Mouse (Mus musculus): ENCODE data around the gene Gm14137. TPM values are rescaled to one million over a fixed set of nuclear protein-coding genes. Genes with fewer than 3 reads are reported as not detected.

Gm14137 gene
- polyA plus RNA-seq, 1 experiment from 2014 or later, result 0.66 TPM

GRCm38 (mm10) chr2:119167866-119168256, 6.4 kb upstream of the Gm14137 start:
- peak overlapping the region; percentile 51 for H3K9ac ChIP-seq
- no peak for DNase-seq (ENCODE audit: low spot score)
- peak overlapping the region; percentile 100 for H3K4me2 ChIP-seq (replicated peaks)
- peak; percentile 33; the same call in 1 of the 2 replicates for ATAC-seq (ENCODE audit: low FRiP score)
- 3% methylated on average over 21 of the region's 26 CpGs for WGBS
- H3K27ac ChIP-seq, result no peak overlapping the region
- H3K4me1 ChIP-seq (replicated peaks; ENCODE audit: control insufficient read depth, insufficient read depth, low read length), result peaks cover 21% of the 10 kb centered on the region
- H3K36me3 ChIP-seq (replicated peaks; ENCODE audit: control insufficient read depth, insufficient read depth), result no peaks in the 10 kb centered on the region
- H3K27me3 ChIP-seq (ENCODE audit: control insufficient read depth, insufficient read depth, low read length), result peaks cover 35% of the 10 kb centered on the region
- H3K9me3 ChIP-seq (ENCODE audit: control insufficient read depth, low read length), result no peaks in the 10 kb centered on the region
- peak overlapping the region; percentile 50 for H3K4me3 ChIP-seq (replicated peaks; ENCODE audit: low read length)

- no peak overlapping the region for H3K27ac ChIP-seq
- no peaks in the 10 kb centered on the region for H3K9me3 ChIP-seq (ENCODE audit: control insufficient read depth, low read length)
- no peak overlapping the region for H3K9ac ChIP-seq
- ATAC-seq (ENCODE audit: low FRiP score) (no peak), DNase-seq (ENCODE audit: low spot score) (no peak)
- no peaks in the 10 kb centered on the region for H3K36me3 ChIP-seq (replicated peaks; ENCODE audit: control insufficient read depth, insufficient read depth)
- 96% methylated on average over 2 of the region's 2 CpGs for WGBS
- H3K4me3 ChIP-seq (replicated peaks; ENCODE audit: low read length), result no peak overlapping the region
- H3K27me3 ChIP-seq (ENCODE audit: control insufficient read depth, insufficient read depth, low read length), result peaks cover 28% of the 10 kb centered on the region
- H3K4me1 ChIP-seq (replicated peaks; ENCODE audit: control insufficient read depth, insufficient read depth, low read length), result peaks cover 28% of the 10 kb centered on the region
- no peak overlapping the region for H3K4me2 ChIP-seq (replicated peaks)
Measured at GRCm38 (mm10) chr2:119170282-119170681, 4.0 kb upstream of the Gm14137 start.

DNA sequence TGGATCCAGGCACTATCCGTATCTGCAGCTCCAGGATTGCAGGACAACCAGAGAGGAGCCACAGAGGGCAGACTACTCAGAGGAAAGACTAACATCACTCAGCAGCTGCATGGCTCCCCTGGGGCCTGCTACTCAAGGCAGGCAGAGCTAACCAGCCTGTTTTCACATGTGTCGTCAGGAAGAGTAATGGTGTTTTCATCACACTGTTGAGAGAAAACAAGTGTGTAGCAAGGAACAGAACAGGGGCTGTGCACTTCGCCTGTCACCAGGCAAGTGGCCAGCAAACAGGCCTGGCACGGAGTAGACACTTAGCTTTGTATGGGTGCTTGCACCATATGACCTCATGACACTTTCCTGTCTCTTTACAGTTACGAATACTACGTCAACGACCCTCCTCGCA, 2.7 kb upstream of the Gm14137 start:
- no peak for DNase-seq (ENCODE audit: low spot score)
- H3K4me3 ChIP-seq (replicated peaks; ENCODE audit: low read length), result no peak overlapping the region
- no peak overlapping the region for H3K4me2 ChIP-seq (replicated peaks)
- ATAC-seq (ENCODE audit: low FRiP score), result no peak
- no peaks in the 10 kb centered on the region for H3K9me3 ChIP-seq (ENCODE audit: control insufficient read depth, low read length)
- peaks cover 16% of the 10 kb centered on the region for H3K27me3 ChIP-seq (ENCODE audit: control insufficient read depth, insufficient read depth, low read length)
- peaks cover 2% of the 10 kb centered on the region for H3K36me3 ChIP-seq (replicated peaks; ENCODE audit: control insufficient read depth, insufficient read depth)
- 62% methylated on average over 8 of the region's 8 CpGs for WGBS
- no peak overlapping the region for H3K9ac ChIP-seq
- H3K4me1 ChIP-seq (replicated peaks; ENCODE audit: control insufficient read depth, insufficient read depth, low read length), result peaks cover 27% of the 10 kb centered on the region
- H3K27ac ChIP-seq, result no peak overlapping the region

DNA sequence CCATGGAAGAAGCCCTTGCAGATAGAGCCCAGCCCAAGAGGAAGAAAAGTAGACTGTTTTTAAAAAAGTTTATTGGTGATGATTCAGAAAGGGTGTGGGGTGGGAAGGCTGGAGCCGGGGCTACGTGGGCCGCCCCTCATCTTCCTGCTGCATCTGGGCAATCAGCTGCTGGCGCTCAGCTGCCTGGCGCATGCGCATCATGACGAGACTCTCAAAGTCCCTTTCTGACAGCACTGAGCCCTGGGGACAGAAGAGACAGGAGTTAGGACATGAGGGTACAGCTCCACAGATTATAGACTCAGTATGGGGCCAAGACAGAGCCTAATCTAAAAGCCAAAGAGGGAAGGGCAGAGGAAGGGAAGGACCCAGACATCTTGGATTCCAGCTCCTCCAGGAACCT, 1.9 kb upstream of the Gm14137 start:
- H3K4me1 ChIP-seq (replicated peaks; ENCODE audit: control insufficient read depth, insufficient read depth, low read length), result peaks cover 18% of the 10 kb centered on the region
- H3K36me3 ChIP-seq (replicated peaks; ENCODE audit: control insufficient read depth, insufficient read depth), result peaks cover 11% of the 10 kb centered on the region
- WGBS, result 81% methylated on average over 7 of the region's 7 CpGs
- no peak; the same call in 1 of the 2 replicates for ATAC-seq (ENCODE audit: low FRiP score)
- H3K4me2 ChIP-seq (replicated peaks), result 0 out of 2 replicates have a peak overlapping the region, but pooled peaks have one; percentile 0
- H3K9me3 ChIP-seq (ENCODE audit: control insufficient read depth, low read length), result no peaks in the 10 kb centered on the region
- no peak for DNase-seq (ENCODE audit: low spot score)
- H3K27ac ChIP-seq, result 0 out of 2 replicates have a peak overlapping the region, but pooled peaks have one; percentile 0
- H3K4me3 ChIP-seq (replicated peaks; ENCODE audit: low read length), result no peak overlapping the region
- peaks cover 8% of the 10 kb centered on the region for H3K27me3 ChIP-seq (ENCODE audit: control insufficient read depth, insufficient read depth, low read length)
- H3K9ac ChIP-seq, result 0 out of 2 replicates have a peak overlapping the region, but pooled peaks have one; percentile 26

- H3K9me3 ChIP-seq (ENCODE audit: control insufficient read depth, low read length), result no peaks in the 10 kb centered on the region
- peaks cover 13% of the 10 kb centered on the region for H3K4me1 ChIP-seq (replicated peaks; ENCODE audit: control insufficient read depth, insufficient read depth, low read length)
- ATAC-seq (ENCODE audit: low FRiP score) (peak; percentile 41; the same call in 1 of the 2 replicates), DNase-seq (ENCODE audit: low spot score) (peak; percentile 64)
- 29% methylated on average over 13 of the region's 13 CpGs for WGBS
- 0 out of 2 replicates have a peak overlapping the region, but pooled peaks have one; percentile 0 for H3K4me2 ChIP-seq (replicated peaks)
- peaks cover 2% of the 10 kb centered on the region; the same call in 1 of the 2 replicates for H3K27me3 ChIP-seq (ENCODE audit: control insufficient read depth, insufficient read depth, low read length)
- 0 out of 2 replicates have a peak overlapping the region, but pooled peaks have one; percentile 26 for H3K9ac ChIP-seq
- 0 out of 2 replicates have a peak overlapping the region, but pooled peaks have one; percentile 0 for H3K27ac ChIP-seq
- no peak overlapping the region for H3K4me3 ChIP-seq (replicated peaks; ENCODE audit: low read length)
- H3K36me3 ChIP-seq (replicated peaks; ENCODE audit: control insufficient read depth, insufficient read depth), result peaks cover 16% of the 10 kb centered on the region
Measured at GRCm38 (mm10) chr2:119172862-119173576, 1.3 kb upstream of the Gm14137 start.

DNA sequence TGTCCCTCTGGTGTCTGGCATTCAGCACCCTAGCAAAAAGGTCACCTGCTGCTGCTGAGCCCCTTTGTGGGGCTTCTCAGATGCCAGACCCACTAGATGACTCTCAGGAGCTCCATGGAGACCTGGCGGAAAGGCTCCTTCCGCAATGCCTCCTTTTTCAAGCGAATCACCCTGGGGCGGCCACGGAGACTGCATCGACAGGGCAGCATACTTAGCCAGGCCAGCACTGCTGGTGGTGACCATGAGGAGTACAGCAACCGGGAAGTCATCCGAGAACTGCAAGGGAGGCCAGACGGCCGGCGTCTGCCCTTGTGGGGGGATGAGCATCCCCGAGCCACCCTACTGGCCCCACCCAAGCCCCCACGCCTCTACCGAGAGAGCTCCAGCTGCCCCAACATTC, 557 bp downstream of the Gm14137 start:
- no peak overlapping the region for H3K4me2 ChIP-seq (replicated peaks)
- no peak for DNase-seq (ENCODE audit: low spot score)
- ATAC-seq (ENCODE audit: low FRiP score), result no peak
- H3K9me3 ChIP-seq (ENCODE audit: control insufficient read depth, low read length), result no peaks in the 10 kb centered on the region
- no peak overlapping the region for H3K9ac ChIP-seq
- H3K27ac ChIP-seq, result no peak overlapping the region
- no peak overlapping the region for H3K4me3 ChIP-seq (replicated peaks; ENCODE audit: low read length)
- H3K36me3 ChIP-seq (replicated peaks; ENCODE audit: control insufficient read depth, insufficient read depth), result peaks cover 34% of the 10 kb centered on the region
- WGBS, result 61% methylated on average over 14 of the region's 14 CpGs
- H3K4me1 ChIP-seq (replicated peaks; ENCODE audit: control insufficient read depth, insufficient read depth, low read length), result peaks cover 13% of the 10 kb centered on the region
- H3K27me3 ChIP-seq (ENCODE audit: control insufficient read depth, insufficient read depth, low read length), result no peaks in the 10 kb centered on the region

DNA sequence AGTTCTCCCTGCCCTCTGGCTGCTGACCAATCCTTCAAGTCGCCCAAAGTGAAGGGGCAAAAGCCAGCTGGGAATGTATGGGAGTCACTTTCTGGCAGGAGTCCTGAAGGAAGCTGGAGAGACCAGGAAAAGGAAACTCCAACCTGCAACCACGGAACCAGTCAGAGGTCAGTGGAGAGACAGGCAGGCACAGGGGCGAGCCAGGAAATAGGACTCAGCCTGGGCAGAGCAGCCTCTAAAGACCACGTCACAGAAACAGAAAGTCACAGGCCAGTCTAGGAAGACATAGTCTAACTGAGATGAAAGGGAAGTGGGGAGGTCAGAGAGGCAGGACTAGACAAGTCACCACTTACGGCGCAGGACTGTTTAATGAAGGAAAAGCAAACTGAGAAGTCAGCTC, 1.3 kb downstream of the Gm14137 start:
- Histone ChIP-seq H3K27me3 (ENCODE audit: control insufficient read depth, insufficient read depth, low read length) (no peaks in the 10 kb centered on the region), H3K4me2 (replicated peaks) (no peak overlapping the region), H3K9ac (no peak overlapping the region), H3K9me3 (ENCODE audit: control insufficient read depth, low read length) (no peaks in the 10 kb centered on the region), H3K27ac (no peak overlapping the region), H3K4me1 (replicated peaks; ENCODE audit: control insufficient read depth, insufficient read depth, low read length) (peaks cover 13% of the 10 kb centered on the region), H3K4me3 (replicated peaks; ENCODE audit: low read length) (no peak overlapping the region), H3K36me3 (replicated peaks; ENCODE audit: control insufficient read depth, insufficient read depth) (peaks cover 40% of the 10 kb centered on the region)
- DNase-seq (ENCODE audit: low spot score) (no peak), ATAC-seq (ENCODE audit: low FRiP score) (no peak)
- WGBS, result 70% methylated on average over 6 of the region's 6 CpGs

DNA sequence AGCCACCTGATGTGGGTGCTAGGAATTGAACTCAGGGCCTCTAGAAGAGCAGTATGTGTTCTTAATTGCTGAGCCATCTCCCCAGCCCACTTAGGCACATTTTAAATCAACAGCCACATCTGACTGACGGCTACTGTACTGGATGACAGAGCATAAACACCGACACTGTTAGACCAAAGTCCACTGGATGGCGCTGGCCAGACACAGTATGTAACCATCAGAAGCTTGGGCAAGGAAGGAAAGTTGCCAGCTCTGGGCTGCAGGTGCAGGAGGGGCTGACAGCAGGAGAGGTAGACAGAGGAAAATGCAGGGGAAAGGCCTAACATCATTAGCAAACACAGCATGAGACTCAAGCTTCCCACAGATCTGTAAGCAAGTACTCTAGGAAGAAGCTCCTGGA, 2.5 kb downstream of the Gm14137 start:
- ATAC-seq (ENCODE audit: low FRiP score), result no peak
- 59% methylated on average over 3 of the region's 3 CpGs for WGBS
- Histone ChIP-seq H3K4me3 (replicated peaks; ENCODE audit: low read length) (no peak overlapping the region), H3K36me3 (replicated peaks; ENCODE audit: control insufficient read depth, insufficient read depth) (peaks cover 46% of the 10 kb centered on the region), H3K27ac (no peak overlapping the region), H3K4me1 (replicated peaks; ENCODE audit: control insufficient read depth, insufficient read depth, low read length) (peaks cover 13% of the 10 kb centered on the region), H3K4me2 (replicated peaks) (no peak overlapping the region), H3K27me3 (ENCODE audit: control insufficient read depth, insufficient read depth, low read length) (no peaks in the 10 kb centered on the region), H3K9me3 (ENCODE audit: control insufficient read depth, low read length) (no peaks in the 10 kb centered on the region), H3K9ac (no peak overlapping the region)
- no peak for DNase-seq (ENCODE audit: low spot score)

DNA sequence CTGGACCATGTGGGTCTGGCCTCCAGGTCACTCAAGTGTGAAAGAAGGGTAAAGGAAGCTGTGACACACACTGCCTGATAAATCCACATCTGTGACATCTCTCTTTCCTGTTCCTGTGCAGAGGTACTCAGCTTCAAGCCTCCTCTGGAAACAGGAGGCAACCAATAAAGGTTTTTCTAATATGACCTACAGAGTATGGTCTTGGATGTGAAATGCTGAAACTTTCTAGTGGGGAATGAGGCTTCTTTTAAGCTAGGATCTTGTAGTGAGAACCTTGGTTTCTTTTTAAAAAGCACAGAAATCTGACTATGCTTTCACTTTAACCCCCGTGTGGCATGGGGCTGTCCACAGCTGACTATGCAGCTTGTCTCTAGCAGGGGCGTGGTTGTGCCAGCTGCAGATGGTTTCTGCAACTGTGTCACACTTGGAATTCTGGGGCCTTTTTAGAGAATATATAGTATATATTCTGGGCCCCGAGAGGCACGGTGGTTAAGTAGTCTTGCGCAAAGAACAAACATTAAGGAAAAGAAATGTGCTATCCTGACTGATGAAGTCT, 3.2 kb downstream of the Gm14137 start:
- WGBS, result 92% methylated on average over 5 of the region's 5 CpGs
- Histone ChIP-seq H3K4me1 (replicated peaks; ENCODE audit: control insufficient read depth, insufficient read depth, low read length) (peaks cover 11% of the 10 kb centered on the region), H3K4me3 (replicated peaks; ENCODE audit: low read length) (no peak overlapping the region), H3K27me3 (ENCODE audit: control insufficient read depth, insufficient read depth, low read length) (no peaks in the 10 kb centered on the region), H3K4me2 (replicated peaks) (no peak overlapping the region), H3K36me3 (replicated peaks; ENCODE audit: control insufficient read depth, insufficient read depth) (peaks cover 50% of the 10 kb centered on the region), H3K9ac (no peak overlapping the region), H3K9me3 (ENCODE audit: control insufficient read depth, low read length) (no peaks in the 10 kb centered on the region), H3K27ac (no peak overlapping the region)
- ATAC-seq (ENCODE audit: low FRiP score), result no peak
- DNase-seq (ENCODE audit: low spot score), result no peak

Measured in hindbrain, embryonic 14.5 days (tissue).